Mouse (Mus musculus) heart, postnatal 0 days (tissue): Measurements from ENCODE around the gene Cxcl2.

ENCODE experiments used
- CTCF ChIP-seq: IDR thresholded peaks from 2 replicates; pipeline ENCODE4 v1.5.1; 2016; ENCODE audit warnings: antibody characterized with exemption, control low read depth, low read depth
- EP300 ChIP-seq: IDR thresholded peaks from 2 replicates; pipeline ENCODE4 v1.6.1; 2016; ENCODE audit warnings: antibody characterized with exemption, low read depth

GRCm38 (mm10) chr5:90881682-90882081, 22.0 kb upstream of the Cxcl2 start:
- no peak for TF ChIP-seq CTCF
- no peak for TF ChIP-seq EP300
